Mouse (Mus musculus): ENCODE results near the gene M1ap. TPM values are rescaled to one million over a fixed set of nuclear protein-coding genes. Genes with fewer than 3 reads are reported as not detected.
A peak's percentile ranks its signal among the peaks of the same experiment; 100 is the strongest.

M1ap gene
- total and polyA plus RNA-seq, 3 experiments = 2.4 to 6.4 (median 3.9) TPM

GRCm38 (mm10) chr6:83033249-83034185 lies 86.8 kb downstream of the M1ap start, which contains the start of the genes Dok1 and Loxl3:
Gene Dok1 (minus strand): TSS chr6:83033471.
Gene Loxl3 (plus strand): TSS chr6:83034173.
- peaks cover 12 to 53% of the 10 kb centered on the region in 2 experiments for H3K4me1 ChIP-seq (ENCODE audit: control insufficient read depth in 1 of 2, insufficient read depth in 2 of 2)
- peak within 1 kb of the TSS; percentile 64 to 90 (median 80) for H3K4me3 ChIP-seq (replicated peaks in 1 of 3; ENCODE audit: low read depth in 2 of 3, low read length in 2 of 3, poor library complexity in 1 of 3)
- TF ChIP-seq GABPA (IDR thresholded peaks at IDR 0.05; ENCODE audit: insufficient replicate concordance, low read depth, low read length) = peak; percentile 86
- peak; percentile 30; the same call in 1 of the 2 replicates for TF ChIP-seq CHD2 (IDR thresholded peaks at IDR 0.05; ENCODE audit: low read length)
- TF ChIP-seq SIN3A (IDR thresholded peaks at IDR 0.05; ENCODE audit: low read length) = peak; percentile 70; the same call in 1 of the 2 replicates
- TF ChIP-seq MEF2A (IDR thresholded peaks at IDR 0.05; ENCODE audit: borderline replicate concordance, low read depth, low read length) = no peak
- peak; percentile 74 for TF ChIP-seq ELF1 (IDR thresholded peaks at IDR 0.05; ENCODE audit: low read depth, low read length)
- no peak for TF ChIP-seq RAD21 (IDR thresholded peaks at IDR 0.05; ENCODE audit: low read depth, low read length)
- TF ChIP-seq HCFC1 (IDR thresholded peaks at IDR 0.05; ENCODE audit: low read depth, low read length) = peak; percentile 22
- TF ChIP-seq BHLHE40 (IDR thresholded peaks at IDR 0.05; ENCODE audit: low read depth, low read length) = peak; percentile 34; the same call in 1 of the 2 replicates
- peak; percentile 73; the same call in 1 of the 2 replicates for TF ChIP-seq POLR2A (IDR thresholded peaks at IDR 0.05; ENCODE audit: low read depth, low read length)
- no peak for TF ChIP-seq E2F4 (IDR thresholded peaks at IDR 0.05; ENCODE audit: insufficient replicate concordance, low read depth, low read length)
- TF ChIP-seq MAFK (IDR thresholded peaks at IDR 0.05; ENCODE audit: insufficient replicate concordance, low read length) = peak; percentile 94
- no peak within 1 kb of the TSS for H3K27ac ChIP-seq (ENCODE audit: insufficient read depth, low read depth)
- H3K9me3 ChIP-seq (replicated peaks; ENCODE audit: low read length) = no peaks in the 10 kb centered on the region
- H3K9ac ChIP-seq (ENCODE audit: insufficient read depth, low read depth) = peak within 1 kb of the TSS; percentile 74
- H3K27me3 ChIP-seq (replicated peaks) = peaks cover 8% of the 10 kb centered on the region
- H3K36me3 ChIP-seq (replicated peaks in 1 of 2; ENCODE audit: control insufficient read depth in 1 of 2, insufficient read depth in 1 of 2, low read length in 1 of 2) = peaks cover 13 to 35% of the 10 kb centered on the region in 2 experiments
- no peak for DNase-seq (ENCODE audit: extremely low read depth)
- in situ Hi-C loops (cut with MboI; ENCODE audit: low pct_ligation_motif_present, low pct_unique_long_range_greater_than_20kb, low sequenced_read_pairs) (no loop called here), dilution Hi-C loops (cut with MboI; ENCODE audit: extremely low pct_ligation_motif_present, extremely low pct_unique_long_range_greater_than_20kb, low sequenced_read_pairs) (no loop called here)
- peaks cover 3% of the 10 kb centered on the region for H3K79me2 ChIP-seq (replicated peaks; ENCODE audit: control insufficient read depth, extremely low read depth, insufficient read depth, poor library complexity, severe bottlenecking)
- peak within 1 kb of the TSS; percentile 77 for H3K4me2 ChIP-seq (ENCODE audit: insufficient read depth, low read depth, poor library complexity, severe bottlenecking)

GRCm38 (mm10) chr6:83034463-83035055 lies 87.9 kb downstream of the M1ap start:
- dilution Hi-C loops (cut with MboI; ENCODE audit: extremely low pct_ligation_motif_present, extremely low pct_unique_long_range_greater_than_20kb, low sequenced_read_pairs) (no loop called here), in situ Hi-C loops (cut with MboI; ENCODE audit: low pct_ligation_motif_present, low pct_unique_long_range_greater_than_20kb, low sequenced_read_pairs) (no loop called here)
- Histone ChIP-seq H3K27me3 (replicated peaks) (peaks cover 8% of the 10 kb centered on the region), H3K36me3 (replicated peaks in 1 of 2; ENCODE audit: control insufficient read depth in 1 of 2, insufficient read depth in 1 of 2, low read length in 1 of 2) (peaks cover 13 to 28% of the 10 kb centered on the region in 2 experiments), H3K9ac (ENCODE audit: insufficient read depth, low read depth) (no peak overlapping the region), H3K4me1 (ENCODE audit: control insufficient read depth in 1 of 2, insufficient read depth in 2 of 2) (peaks cover 12 to 51% of the 10 kb centered on the region in 2 experiments), H3K27ac (ENCODE audit: insufficient read depth, low read depth) (no peak overlapping the region), H3K9me3 (replicated peaks; ENCODE audit: low read length) (no peaks in the 10 kb centered on the region), H3K4me3 (replicated peaks in 1 of 3; ENCODE audit: low read depth in 2 of 3, low read length in 2 of 3, poor library complexity in 1 of 3) (no peak overlapping the region), H3K4me2 (ENCODE audit: insufficient read depth, low read depth, poor library complexity, severe bottlenecking) (no peak overlapping the region), H3K79me2 (replicated peaks; ENCODE audit: control insufficient read depth, extremely low read depth, insufficient read depth, poor library complexity, severe bottlenecking) (peaks cover 3% of the 10 kb centered on the region)
- DNase-seq (ENCODE audit: extremely low read depth) = no peak
- no peak for TF ChIP-seq NELFE (IDR thresholded peaks at IDR 0.05; ENCODE audit: low read depth, low read length)
- TF ChIP-seq POLR2A (IDR thresholded peaks at IDR 0.05; ENCODE audit: low read depth, low read length) = no peak
- TF ChIP-seq ZC3H11A (IDR thresholded peaks at IDR 0.05; ENCODE audit: low read depth, low read length) = no peak
- no peak for TF ChIP-seq ELF1 (IDR thresholded peaks at IDR 0.05; ENCODE audit: low read depth, low read length)
- TF ChIP-seq TBP (conservative IDR thresholded peaks at IDR 0.05; ENCODE audit: low read depth, low read length) = no peak
- no peak for TF ChIP-seq UBTF (IDR thresholded peaks at IDR 0.05; ENCODE audit: low read depth, low read length)
- TF ChIP-seq PAX5 (IDR thresholded peaks at IDR 0.05; ENCODE audit: low read length) = no peak
- TF ChIP-seq HCFC1 (IDR thresholded peaks at IDR 0.05; ENCODE audit: low read depth, low read length) = no peak
- TF ChIP-seq MEF2A (IDR thresholded peaks at IDR 0.05; ENCODE audit: borderline replicate concordance, low read depth, low read length) = no peak
- no peak for TF ChIP-seq IRF4 (IDR thresholded peaks at IDR 0.05; ENCODE audit: low read depth, low read length)
- TF ChIP-seq BHLHE40 (IDR thresholded peaks at IDR 0.05; ENCODE audit: low read depth, low read length) = no peak

All from CH12.LX (cell line).